Mouse (Mus musculus) heart, embryonic 16.5 days (tissue): ENCODE data around the gene Clcnka. TPM values are rescaled to one million over a fixed set of nuclear protein-coding genes. Genes with fewer than 3 reads are reported as not detected.

Experiments
- ATAC-seq: fragments of 200-750 bp; cut with Nextera tagmentation; replicated peaks from 2 replicates; pipeline ENCODE4 v1.8.0; 2017; ENCODE audit warnings: moderate number of reproducible peaks; ENCODE audit not compliant: insufficient read depth, low FRiP score; ENCODE audit errors: extremely low read depth
- H3K27ac ChIP-seq: fragments of 300-500 bp; sonication (generic); 2 replicates; pipeline ENCODE4 v1.5.1; 2014; ENCODE audit warnings: mild to moderate bottlenecking, low read length, control low read depth, moderate library complexity
- H3K27me3 ChIP-seq: fragments of 300-500 bp; sonication (generic); 2 replicates; pipeline ENCODE4 v1.6.1; 2014; ENCODE audit warnings: low read length, mixed read lengths; ENCODE audit not compliant: control insufficient read depth, insufficient read depth
- H3K36me3 ChIP-seq: fragments of 300-500 bp; sonication (generic); 2 replicates; pipeline ENCODE4 v1.6.1; 2014; ENCODE audit not compliant: control insufficient read depth, insufficient read depth
- H3K4me1 ChIP-seq: fragments of 300-500 bp; sonication (generic); 2 replicates; pipeline ENCODE4 v1.6.1; 2014; ENCODE audit warnings: low read length, mixed read lengths; ENCODE audit not compliant: control insufficient read depth, insufficient read depth
- H3K4me2 ChIP-seq: fragments of 300-500 bp; sonication (generic); 2 replicates; pipeline ENCODE4 v1.6.1; 2014; ENCODE audit warnings: low read depth, mild to moderate bottlenecking, control low read depth, low read length
- H3K4me3 ChIP-seq: fragments of 300-500 bp; sonication (generic); 2 replicates; pipeline ENCODE4 v1.5.1; 2014; ENCODE audit warnings: mild to moderate bottlenecking, control low read depth, low read length
- H3K9ac ChIP-seq: fragments of 300-500 bp; sonication (generic); 2 replicates; pipeline ENCODE4 v1.6.1; 2014; ENCODE audit warnings: low read length, control low read depth
- H3K9me3 ChIP-seq: fragments of 300-500 bp; sonication (generic); replicated peaks from 2 replicates; pipeline ENCODE4 v1.6.1; 2016; ENCODE audit warnings: low read length; ENCODE audit not compliant: control insufficient read depth
- WGBS: fragments of 180-500 bp; shearing (Covaris S2); extraction: QIAGEN DNeasy Blood & Tissue Kit; methylation state at CpG from one replicate; pipeline ENCODE4 v1.1.7; 2014; 5-methylcytosine and 5-hydroxymethylcytosine counted together
- polyA plus RNA-seq: library from polyadenylated mRNA; unstranded; fragments of >200 nt; fragmentation: Nextera tagmentation; extraction: Ambion mirVana; gene quantifications from 2 replicates; pipeline ENCODE4 v1.2.1, GENCODE M21; 2015

Gene Clcnka
- polyA plus RNA-seq, 1 experiment from 2014 or later = 0.11 TPM

DNA sequence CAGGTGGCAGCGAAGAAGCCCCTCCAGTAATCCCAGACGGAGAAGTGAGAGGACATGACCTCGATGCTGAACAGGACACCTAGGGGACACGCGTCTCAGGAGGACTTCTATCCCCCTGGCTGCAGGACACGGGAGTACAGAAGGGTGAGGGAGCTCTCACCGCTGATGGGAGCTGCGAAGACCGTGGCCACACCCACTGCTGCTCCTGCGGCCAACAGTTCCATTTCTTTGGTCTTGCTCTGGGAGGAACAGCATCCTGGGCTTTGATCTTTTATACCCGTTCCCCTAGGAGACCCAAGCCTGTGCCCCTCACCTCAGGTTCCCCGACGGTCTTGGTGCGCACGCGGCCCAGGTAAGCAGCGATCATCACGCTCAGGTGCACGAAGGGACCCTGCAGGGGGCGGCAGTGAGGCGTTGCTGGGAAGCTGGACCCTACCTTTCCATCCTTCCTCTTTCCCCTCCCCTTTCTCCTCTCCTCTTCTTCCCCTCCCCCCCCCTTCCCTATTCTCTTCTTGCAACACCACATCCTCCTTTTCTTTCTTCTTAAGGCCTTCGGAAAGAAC lies 13.0 kb upstream of the Clcnka start:
- Histone ChIP-seq H3K4me3 (no peak overlapping the region), H3K4me1 (peaks cover 9% of the 10 kb centered on the region), H3K9ac (no peak overlapping the region), H3K4me2 (no peak overlapping the region), H3K9me3 (no peaks in the 10 kb centered on the region), H3K36me3 (no peaks in the 10 kb centered on the region), H3K27ac (no peak overlapping the region), H3K27me3 (no peaks in the 10 kb centered on the region)
- 27% methylated on average over 22 of the region's 22 CpGs for WGBS
- ATAC-seq = no peak

DNA sequence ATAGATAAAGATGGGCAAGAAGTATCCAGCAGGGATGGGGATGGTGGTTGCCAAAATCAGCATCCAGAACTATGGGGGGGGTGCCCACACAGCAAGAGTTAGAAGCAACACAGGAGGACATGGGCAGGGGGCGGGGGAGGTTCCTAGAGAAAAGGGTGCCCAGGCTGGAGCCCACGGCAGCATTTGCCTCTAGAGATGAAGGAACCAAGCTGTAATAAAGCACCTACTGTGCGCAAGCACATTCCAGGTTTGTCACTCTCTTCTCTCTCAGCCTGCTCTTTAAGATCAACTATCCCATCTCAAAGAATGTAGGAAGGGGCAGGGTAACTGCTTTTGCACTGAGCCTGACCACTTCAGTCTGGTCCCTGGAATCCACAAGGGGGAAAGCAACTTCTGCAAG lies 10.1 kb upstream of the Clcnka start:
- peaks cover 3% of the 10 kb centered on the region; the same call in 1 of the 2 replicates for H3K27me3 ChIP-seq
- no peak overlapping the region for H3K9ac ChIP-seq
- H3K4me2 ChIP-seq = no peak overlapping the region
- no peaks in the 10 kb centered on the region for H3K9me3 ChIP-seq
- H3K4me1 ChIP-seq = peaks cover 17% of the 10 kb centered on the region
- H3K36me3 ChIP-seq = no peaks in the 10 kb centered on the region
- H3K27ac ChIP-seq = no peak overlapping the region
- no peak overlapping the region for H3K4me3 ChIP-seq
- no peak for ATAC-seq
- WGBS = 90% methylated on average over 3 of the region's 3 CpGs

DNA sequence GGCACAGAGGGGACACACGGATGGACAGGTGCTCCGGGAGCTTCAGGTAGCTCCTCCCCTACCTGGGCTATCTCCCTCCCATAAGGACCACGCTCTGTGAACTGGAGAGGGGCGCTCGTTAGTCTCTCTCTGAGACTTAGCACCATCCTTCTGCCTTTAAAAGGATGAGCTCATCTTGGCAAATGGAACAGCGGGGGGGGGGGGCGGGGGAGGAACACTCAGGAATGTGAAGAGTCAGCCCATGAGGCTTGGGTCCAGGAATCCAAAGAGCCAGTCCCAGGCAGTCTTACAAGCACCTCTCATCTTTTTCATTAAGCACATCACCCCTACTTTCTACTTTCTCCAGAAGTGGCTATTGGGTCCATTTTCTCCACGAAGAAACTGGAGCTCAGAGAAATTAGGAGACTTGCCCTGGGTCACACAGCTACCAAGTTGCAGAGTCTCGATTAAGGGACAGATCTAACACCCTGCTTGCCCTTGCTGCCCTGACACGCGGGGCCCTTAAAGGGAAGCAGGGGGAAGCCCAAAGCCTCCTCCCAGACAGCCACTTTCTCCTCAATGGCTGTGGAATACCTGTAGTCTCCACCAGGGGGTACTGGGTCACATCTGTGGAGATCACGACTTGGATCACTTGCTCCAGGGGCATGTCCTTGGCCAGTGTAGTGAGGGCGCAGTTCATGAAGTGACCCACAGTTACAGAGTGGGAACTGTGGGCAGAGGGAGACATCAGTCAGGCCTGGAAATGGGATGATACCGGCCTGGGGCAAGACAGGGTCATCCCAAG lies 8.2 kb upstream of the Clcnka start:
- H3K4me2 ChIP-seq = no peak overlapping the region
- H3K9ac ChIP-seq = peak overlapping the region; percentile 34; the same call in 1 of the 2 replicates
- no peaks in the 10 kb centered on the region for H3K36me3 ChIP-seq
- no peak overlapping the region for H3K4me3 ChIP-seq
- H3K9me3 ChIP-seq = no peaks in the 10 kb centered on the region
- H3K27me3 ChIP-seq = peaks cover 3% of the 10 kb centered on the region; the same call in 1 of the 2 replicates
- 27% methylated on average over 13 of the region's 14 CpGs for WGBS
- H3K27ac ChIP-seq = peak overlapping the region; percentile 57
- peaks cover 17% of the 10 kb centered on the region for H3K4me1 ChIP-seq
- ATAC-seq = peak; percentile 61

DNA sequence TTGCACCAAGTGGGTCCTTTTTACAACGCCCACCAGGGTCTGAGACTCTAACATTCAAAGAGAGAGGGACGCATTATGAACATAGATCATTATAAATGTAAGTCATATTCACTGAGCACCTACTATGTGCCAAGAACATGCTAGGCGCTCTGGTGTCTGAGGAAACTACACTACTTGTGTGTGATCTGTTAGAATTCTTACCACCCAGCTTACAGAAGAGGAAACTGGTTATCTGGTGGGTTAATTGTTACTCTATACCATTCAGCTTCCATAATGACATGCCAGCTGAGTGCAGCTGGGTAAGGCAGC lies 6.7 kb upstream of the Clcnka start:
- ATAC-seq = no peak
- Histone ChIP-seq H3K36me3 (no peaks in the 10 kb centered on the region), H3K27ac (no peak overlapping the region), H3K9me3 (no peaks in the 10 kb centered on the region), H3K4me3 (no peak overlapping the region), H3K4me1 (peaks cover 17% of the 10 kb centered on the region), H3K4me2 (no peak overlapping the region), H3K27me3 (peaks cover 3% of the 10 kb centered on the region; the same call in 1 of the 2 replicates), H3K9ac (0 out of 2 replicates have a peak overlapping the region, but pooled peaks have one; percentile 7)
- 80% methylated on average over 3 of the region's 3 CpGs for WGBS

DNA sequence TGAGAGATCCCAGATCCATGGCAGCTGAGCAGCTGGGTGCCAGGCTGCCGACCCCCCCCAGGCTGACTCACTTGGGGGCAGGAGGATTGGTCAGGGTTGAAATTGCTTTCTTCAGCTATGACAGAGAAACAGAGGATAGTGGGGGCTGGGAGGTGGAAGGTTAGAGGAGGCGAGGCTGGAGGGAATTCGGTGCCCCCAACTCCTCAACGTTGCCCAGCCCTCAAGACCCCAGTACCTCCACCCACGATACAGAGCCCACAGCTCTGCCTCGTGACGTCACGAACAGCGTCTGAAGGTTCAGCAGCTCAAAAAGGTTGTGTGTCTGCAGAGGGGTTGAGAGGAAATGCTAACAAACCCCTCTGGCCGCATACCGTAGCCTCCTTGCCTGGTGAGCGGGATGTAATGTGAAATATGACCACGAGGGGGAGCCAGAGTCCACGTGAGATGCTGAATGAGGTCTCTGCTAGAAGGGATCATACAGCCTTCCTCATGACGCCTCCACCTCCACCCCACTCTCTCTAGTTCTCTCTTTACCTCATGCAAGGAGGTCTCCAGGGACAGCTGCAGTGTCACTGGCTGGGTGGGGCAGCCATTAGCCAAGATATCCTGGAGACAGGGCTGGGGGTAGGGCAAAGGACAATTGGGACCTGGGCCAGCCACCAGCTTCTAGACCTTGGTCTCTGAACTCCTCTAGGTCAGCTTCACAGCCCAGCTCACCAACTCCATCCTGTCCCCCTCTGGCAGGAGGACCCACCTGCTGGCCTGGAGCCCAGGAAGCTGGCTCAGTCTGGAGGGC lies 6.2 kb upstream of the Clcnka start:
- H3K4me2 ChIP-seq = peak overlapping the region; percentile 53
- peak overlapping the region; percentile 53; the same call in 1 of the 2 replicates for H3K9ac ChIP-seq
- peak; percentile 68 for ATAC-seq
- H3K4me1 ChIP-seq = peaks cover 17% of the 10 kb centered on the region
- 10% methylated on average over 15 of the region's 15 CpGs for WGBS
- H3K36me3 ChIP-seq = no peaks in the 10 kb centered on the region
- no peak overlapping the region for H3K4me3 ChIP-seq
- no peak overlapping the region for H3K27ac ChIP-seq
- no peaks in the 10 kb centered on the region for H3K9me3 ChIP-seq
- peaks cover 3% of the 10 kb centered on the region; the same call in 1 of the 2 replicates for H3K27me3 ChIP-seq

DNA sequence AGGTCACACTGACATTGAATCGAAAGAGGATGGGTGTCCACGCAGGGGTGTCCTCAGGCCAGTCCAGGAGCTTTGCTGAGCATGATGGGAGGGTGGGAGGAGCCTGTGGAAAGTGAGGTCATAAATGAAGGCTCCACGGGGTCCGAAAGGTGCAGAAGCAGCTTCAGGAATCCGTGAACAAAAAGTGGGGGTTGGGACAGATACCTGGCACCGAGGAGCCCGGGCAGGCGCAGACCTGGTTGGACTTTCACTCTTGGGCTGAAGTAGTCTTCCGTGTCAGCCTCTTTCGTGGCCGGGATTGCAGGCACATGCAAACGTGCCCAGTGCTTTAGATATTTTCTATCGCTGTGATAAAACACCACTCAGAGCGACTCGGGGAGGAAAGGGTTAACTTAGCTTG lies 1.6 kb upstream of the Clcnka start:
- H3K9ac ChIP-seq = no peak overlapping the region
- H3K27ac ChIP-seq = no peak overlapping the region
- peaks cover 3% of the 10 kb centered on the region; the same call in 1 of the 2 replicates for H3K27me3 ChIP-seq
- 83% methylated on average over 15 of the region's 15 CpGs for WGBS
- no peak for ATAC-seq
- H3K9me3 ChIP-seq = no peaks in the 10 kb centered on the region
- no peak overlapping the region for H3K4me2 ChIP-seq
- H3K4me1 ChIP-seq = 0 out of 2 replicates have a peak, but pooled peaks cover 2% of the 10 kb centered on the region
- no peak overlapping the region for H3K4me3 ChIP-seq
- no peaks in the 10 kb centered on the region for H3K36me3 ChIP-seq

DNA sequence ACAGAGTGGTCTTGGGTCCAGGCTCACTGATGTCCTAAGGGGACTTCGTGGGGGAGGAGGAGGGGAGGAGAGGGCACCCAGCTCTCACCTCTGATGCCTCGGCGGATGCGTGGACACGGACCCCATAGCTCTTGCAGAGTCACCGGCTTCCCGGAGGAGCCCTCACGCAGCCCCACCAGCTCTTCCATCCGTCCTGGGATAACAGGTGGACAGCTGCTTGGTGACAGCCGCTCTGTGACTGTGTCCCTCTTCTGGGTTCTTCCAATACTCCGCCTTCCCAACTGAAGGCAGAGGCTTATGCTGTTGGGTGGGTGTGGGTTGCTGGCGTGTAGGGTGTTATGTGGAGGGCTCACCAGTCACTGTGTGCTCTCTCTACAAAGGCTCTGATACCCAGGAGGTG lies 663 bp downstream of the Clcnka start:
- H3K27ac ChIP-seq = no peak overlapping the region
- no peak for ATAC-seq
- no peaks in the 10 kb centered on the region; the same call in 1 of the 2 replicates for H3K27me3 ChIP-seq
- H3K4me2 ChIP-seq = no peak overlapping the region
- WGBS = 73% methylated on average over 12 of the region's 12 CpGs
- H3K4me1 ChIP-seq = peaks cover 5% of the 10 kb centered on the region; the same call in 1 of the 2 replicates
- no peaks in the 10 kb centered on the region for H3K36me3 ChIP-seq
- no peak overlapping the region for H3K4me3 ChIP-seq
- no peak overlapping the region for H3K9ac ChIP-seq
- H3K9me3 ChIP-seq = no peaks in the 10 kb centered on the region

DNA sequence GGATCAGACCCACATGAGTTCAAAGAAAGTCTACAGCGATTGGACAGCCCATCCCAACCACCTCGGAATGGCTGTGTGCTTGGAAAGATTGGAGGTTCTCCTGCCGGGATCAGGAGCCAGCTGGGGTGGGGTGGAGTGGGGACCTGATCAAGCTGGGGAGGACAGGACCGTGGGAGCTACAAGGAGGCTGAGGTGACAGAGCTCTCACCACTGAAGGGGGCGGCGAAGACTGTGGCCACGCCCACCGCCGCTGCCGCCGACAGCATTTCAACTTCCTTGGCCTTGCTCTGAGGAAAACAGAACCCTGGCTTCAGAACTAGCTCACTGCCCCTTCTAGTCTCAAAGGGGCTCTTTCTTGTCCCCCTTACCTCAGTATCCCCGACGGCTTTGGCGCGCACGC lies 3.8 kb downstream of the Clcnka start:
- Histone ChIP-seq H3K36me3 (no peaks in the 10 kb centered on the region), H3K4me1 (peaks cover 5% of the 10 kb centered on the region; the same call in 1 of the 2 replicates), H3K27ac (no peak overlapping the region), H3K27me3 (no peaks in the 10 kb centered on the region; the same call in 1 of the 2 replicates), H3K4me2 (peak overlapping the region; percentile 45), H3K9ac (no peak overlapping the region), H3K9me3 (no peaks in the 10 kb centered on the region), H3K4me3 (peak overlapping the region; percentile 19)
- whole genome bisulfite sequencing = 16% methylated on average over 16 of the region's 16 CpGs
- ATAC-seq = no peak
